Mouse (Mus musculus) naive thymus-derived CD4-positive, alpha-beta T cell, adult 2 months (primary cell): Measurements from ENCODE around the gene Jagn1.

ENCODE experiments used
- DNase-seq: peaks from one replicate; pipeline ENCODE4 v3.0.0-alpha.2; 2011; ENCODE audit warnings: low read depth

Gene Jagn1

GRCm38 (mm10) chr6:113473715-113474114 is 31.3 kb downstream of the Jagn1 start:
- no peak for DNase-seq

GRCm38 (mm10) chr6:113477353-113477752 is 35.0 kb downstream of the Jagn1 start:
- no peak for DNase-seq

GRCm38 (mm10) chr6:113478906-113479305 is 36.5 kb downstream of the Jagn1 start:
- DNase-seq, result no peak

GRCm38 (mm10) chr6:113480555-113481373 is 38.4 kb downstream of the Jagn1 start:
- no peak for DNase-seq

- DNase-seq, result peak; percentile 71
These were observed 40.2 kb downstream of the Jagn1 start for GRCm38 (mm10) chr6:113482477-113483099.

- peak; percentile 95 for DNase-seq
These were observed 40.8 kb downstream of the Jagn1 start, which contains the start of gene Creld1 for GRCm38 (mm10) chr6:113483100-113483615. Creld1 (plus strand) TSS chr6:113483297.

GRCm38 (mm10) chr6:113483729-113484128 is 41.4 kb downstream of the Jagn1 start:
- no peak for DNase-seq

GRCm38 (mm10) chr6:113487125-113487576 is 44.8 kb downstream of the Jagn1 start:
- peak; percentile 72 for DNase-seq

- no peak for DNase-seq
These were observed 47.0 kb downstream of the Jagn1 start for GRCm38 (mm10) chr6:113489410-113489809.

GRCm38 (mm10) chr6:113492101-113492864 is 49.9 kb downstream of the Jagn1 start:
- no peak for DNase-seq

- peak; percentile 92 for DNase-seq
These were observed 52.0 kb downstream of the Jagn1 start for GRCm38 (mm10) chr6:113494258-113494788.

GRCm38 (mm10) chr6:113495071-113495675 is 52.8 kb downstream of the Jagn1 start:
- no peak for DNase-seq
